Mouse (Mus musculus) hindbrain, embryonic 15.5 days (tissue): ENCODE results near the gene Cyp4a12a. TPM values are rescaled to one million over a fixed set of nuclear protein-coding genes. Genes with fewer than 3 reads are reported as not detected.
"Not testable (repeated sequence)": the region's sequence is repeated elsewhere in the genome, so short reads cannot be mapped to it uniquely, and the experiment has no call there.

Experiments
- ATAC-seq: fragments of 200-750 bp; cut with Nextera tagmentation; 2 replicates; pipeline ENCODE4 v1.8.0; 2017; ENCODE audit warnings: low read depth, moderate number of reproducible peaks, moderate TSS enrichment; ENCODE audit not compliant: low FRiP score
- H3K27ac ChIP-seq: fragments of 300-500 bp; sonication (generic); replicated peaks from 2 replicates; pipeline ENCODE4 v1.5.1; 2015; ENCODE audit warnings: mild to moderate bottlenecking, inconsistent platforms
- H3K27me3 ChIP-seq: fragments of 300-500 bp; sonication (generic); 2 replicates; pipeline ENCODE4 v1.6.1; 2015; ENCODE audit warnings: control low read depth, inconsistent platforms
- H3K36me3 ChIP-seq: fragments of 300-500 bp; sonication (generic); 2 replicates; pipeline ENCODE4 v1.6.1; 2015; ENCODE audit warnings: control low read depth, inconsistent platforms
- H3K4me1 ChIP-seq: fragments of 300-500 bp; sonication (generic); replicated peaks from 2 replicates; pipeline ENCODE4 v1.6.1; 2015; ENCODE audit warnings: control low read depth, inconsistent platforms
- H3K4me2 ChIP-seq: fragments of 300-500 bp; sonication (generic); 2 replicates; pipeline ENCODE4 v1.6.1; 2015; ENCODE audit warnings: moderate library complexity, mild to moderate bottlenecking, inconsistent platforms
- H3K4me3 ChIP-seq: fragments of 300-500 bp; sonication (generic); 2 replicates; pipeline ENCODE4 v1.5.1; 2015; ENCODE audit warnings: mild to moderate bottlenecking, inconsistent platforms
- H3K9ac ChIP-seq: fragments of 300-500 bp; sonication (generic); 2 replicates; pipeline ENCODE4 v1.6.1; 2015; ENCODE audit warnings: inconsistent platforms
- H3K9me3 ChIP-seq: fragments of 300-500 bp; sonication (generic); 2 replicates; pipeline ENCODE4 v1.6.1; 2016; ENCODE audit warnings: control low read depth, inconsistent platforms
- WGBS: fragments of 180-500 bp; shearing (Covaris S2); methylation state at CpG from one replicate; pipeline ENCODE4 v1.1.7; 2015; 5-methylcytosine and 5-hydroxymethylcytosine counted together
- polyA plus RNA-seq: library from polyadenylated mRNA; unstranded; fragments of >200 nt; fragmentation: Nextera tagmentation; extraction: Ambion mirVana; gene quantifications from 2 replicates; pipeline ENCODE4 v1.2.1, GENCODE M21; 2015

The Cyp4a12a gene
- not detected in 2 replicates for polyA plus RNA-seq

GRCm38 (mm10) chr4:115298746-115299145 is at the start of gene Cyp4a12a:
Cyp4a12a (plus strand) TSS chr4:115299046.
- H3K4me3 ChIP-seq, ATAC-seq: not testable (repeated sequence)

DNA sequence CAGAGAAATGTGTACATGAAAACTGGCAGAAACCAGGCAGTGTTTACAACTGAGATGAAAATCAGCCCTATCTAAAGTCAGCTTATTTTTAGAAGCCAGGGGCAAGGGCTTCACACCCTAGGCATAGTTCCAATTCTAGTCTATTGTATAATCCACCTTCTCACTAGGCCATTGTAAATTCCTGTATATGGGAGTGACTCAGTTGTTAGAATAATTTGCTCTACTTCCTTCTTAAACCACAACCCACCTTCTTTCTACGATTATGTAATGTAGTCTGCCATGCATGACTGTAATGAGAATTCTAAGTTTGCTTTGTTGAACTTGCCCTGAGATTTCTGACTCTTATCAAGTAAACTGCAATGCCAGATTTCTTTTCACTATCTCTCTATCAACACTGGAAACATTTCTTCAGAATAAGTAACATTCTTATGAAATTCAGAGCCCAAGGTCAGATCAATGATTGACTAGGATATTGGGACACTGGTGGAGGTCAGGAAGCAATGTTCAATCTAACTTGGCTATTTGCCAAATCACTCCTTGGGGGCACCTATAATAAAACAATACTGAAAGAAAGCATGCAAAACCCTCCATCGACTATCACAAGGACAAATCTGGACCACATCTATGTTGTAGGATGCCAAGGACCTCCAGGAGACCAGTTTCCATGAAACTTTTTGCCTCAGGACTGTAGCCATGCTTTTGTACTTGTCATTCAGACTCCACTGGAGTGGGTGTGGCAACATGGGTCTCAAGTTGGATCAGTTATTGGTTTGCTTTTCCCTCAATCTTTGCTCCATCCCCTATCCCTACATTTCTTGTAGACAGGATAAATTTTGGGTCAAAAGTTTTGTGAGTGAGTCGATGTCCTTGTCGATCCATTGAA is 33.9 kb upstream of the Cyp4a12a start:
- not testable (repeated sequence) for H3K36me3 ChIP-seq, H3K4me2 ChIP-seq, H3K4me1 ChIP-seq, H3K9ac ChIP-seq, H3K4me3 ChIP-seq, H3K27me3 ChIP-seq, H3K9me3 ChIP-seq, H3K27ac ChIP-seq, ATAC-seq
- 88% methylated on average over 3 of the region's 4 CpGs for WGBS

More at GRCm38 (mm10) chr4:115298746-115299145, at the start of gene Cyp4a12a:
- H3K9ac ChIP-seq, H3K27me3 ChIP-seq, H3K4me1 ChIP-seq, H3K27ac ChIP-seq, H3K9me3 ChIP-seq, H3K4me2 ChIP-seq, H3K36me3 ChIP-seq: not testable (repeated sequence)

DNA sequence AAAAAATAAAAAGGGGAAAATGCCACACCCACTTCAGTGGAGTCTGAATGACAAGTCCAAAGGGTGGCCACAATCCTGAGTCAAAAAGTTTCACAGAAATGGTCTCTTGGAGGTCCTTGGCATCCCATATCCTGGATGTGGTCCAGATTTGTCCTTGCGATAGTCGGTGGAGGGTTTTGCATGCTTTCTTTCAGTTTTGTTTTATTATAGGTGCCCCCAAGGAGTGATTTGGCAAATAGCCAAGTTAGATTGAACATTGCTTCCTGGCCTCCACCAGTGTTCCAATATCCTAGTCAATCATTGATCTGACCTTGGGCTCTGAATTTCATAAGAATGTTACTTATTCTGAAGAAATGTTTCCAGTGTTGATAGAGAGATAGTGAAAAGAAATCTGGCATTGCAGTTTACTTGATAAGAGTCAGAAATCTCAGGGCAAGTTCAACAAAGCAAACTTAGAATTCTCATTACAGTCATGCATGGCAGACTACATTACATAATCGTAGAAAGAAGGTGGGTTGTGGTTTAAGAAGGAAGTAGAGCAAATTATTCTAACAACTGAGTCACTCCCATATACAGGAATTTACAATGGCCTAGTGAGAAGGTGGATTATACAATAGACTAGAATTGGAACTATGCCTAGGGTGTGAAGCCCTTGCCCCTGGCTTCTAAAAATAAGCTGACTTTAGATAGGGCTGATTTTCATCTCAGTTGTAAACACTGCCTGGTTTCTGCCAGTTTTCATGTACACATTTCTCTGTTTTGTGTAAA is 20.4 kb upstream of the Cyp4a12a start:
- 68% methylated on average over 2 of the region's 3 CpGs for WGBS
- H3K4me3 ChIP-seq, H3K36me3 ChIP-seq, H3K4me1 ChIP-seq, H3K9ac ChIP-seq, H3K27me3 ChIP-seq, H3K27ac ChIP-seq, ATAC-seq, H3K4me2 ChIP-seq, H3K9me3 ChIP-seq: not testable (repeated sequence)

DNA sequence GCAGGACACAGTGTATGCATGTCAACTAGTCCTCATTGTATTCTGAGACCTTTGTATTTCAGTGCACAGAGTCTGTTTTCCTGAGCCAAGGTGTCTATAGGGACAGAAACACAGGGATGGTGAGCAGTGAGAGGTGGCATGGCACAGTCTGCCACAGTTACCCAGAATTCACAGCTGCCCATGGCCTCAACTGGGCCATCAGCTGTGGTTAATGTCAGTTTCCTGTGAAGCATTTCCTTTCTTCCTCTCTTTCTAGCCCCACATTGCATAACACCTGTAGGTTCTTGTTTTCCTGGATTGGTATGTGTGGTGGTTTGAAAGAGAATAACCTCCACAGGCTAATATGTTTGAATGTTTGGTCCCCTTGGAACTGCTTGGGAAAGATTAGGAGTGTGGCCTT is 18.5 kb upstream of the Cyp4a12a start:
- Histone ChIP-seq H3K36me3 (no peaks in the 10 kb centered on the region), H3K4me1 (0 out of 2 replicates have a peak, but pooled peaks cover 5% of the 10 kb centered on the region), H3K27ac (no peak overlapping the region), H3K9me3 (no peaks in the 10 kb centered on the region), H3K9ac (no peak overlapping the region), H3K4me3 (peak overlapping the region; percentile 43), H3K4me2 (peak overlapping the region; percentile 68), H3K27me3 (no peaks in the 10 kb centered on the region)
- ATAC-seq = 0 out of 2 replicates have a peak, but pooled peaks have one; percentile 29

DNA sequence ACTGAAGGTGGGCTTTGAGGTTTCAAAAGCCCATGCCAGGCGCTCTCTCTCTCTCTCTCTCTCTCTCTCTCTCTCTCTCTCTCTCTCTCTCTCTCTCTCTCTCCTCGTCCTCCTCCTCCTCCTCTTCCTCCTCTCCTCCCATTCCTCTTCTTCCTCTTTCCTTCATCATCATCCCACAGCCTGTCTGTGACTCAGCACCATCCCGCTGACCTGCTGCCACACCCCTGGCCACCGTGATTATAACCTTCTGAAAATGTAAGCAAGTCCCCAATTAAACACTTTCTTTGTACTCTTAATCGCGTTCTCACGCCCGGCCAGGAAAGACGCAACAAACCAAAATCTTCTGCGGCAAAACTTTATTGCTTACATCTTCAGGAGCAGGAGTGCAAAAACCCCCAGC is 18.1 kb upstream of the Cyp4a12a start:
- not testable (repeated sequence) for H3K4me1 ChIP-seq, H3K36me3 ChIP-seq, H3K27me3 ChIP-seq, H3K9me3 ChIP-seq, H3K27ac ChIP-seq
- peak overlapping the region; percentile 43 for H3K4me3 ChIP-seq
- H3K9ac ChIP-seq = peak overlapping the region; percentile 33; the same call in 1 of the 2 replicates
- ATAC-seq = peak; percentile 74; the same call in 1 of the 2 replicates
- WGBS = 14% methylated on average over 10 of the region's 10 CpGs
- peak overlapping the region; percentile 68 for H3K4me2 ChIP-seq

DNA sequence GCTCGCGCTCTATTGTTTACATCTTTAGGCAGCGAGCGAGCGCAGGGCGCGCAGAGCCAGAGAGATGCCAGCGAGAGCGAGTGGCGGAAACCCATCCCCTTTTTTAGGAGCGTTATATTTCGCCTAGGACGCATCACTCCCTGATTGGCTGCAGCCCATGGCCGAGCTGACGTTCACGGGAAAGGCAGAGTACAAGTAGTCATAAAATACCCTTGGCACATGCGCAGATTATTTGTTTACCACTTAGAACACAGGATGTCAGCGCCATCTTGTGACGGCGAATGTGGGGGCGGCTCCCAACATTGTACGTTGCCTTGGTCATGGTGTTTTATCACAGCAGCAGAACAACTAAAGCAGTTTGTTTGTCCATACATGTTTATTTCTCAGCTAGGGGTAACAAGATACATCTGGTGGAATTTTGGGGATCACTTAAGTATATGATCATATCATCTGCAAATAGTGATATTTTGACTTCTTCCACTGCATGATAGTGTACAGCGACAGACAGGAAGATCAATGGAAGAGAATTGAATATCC is 17.5 kb upstream of the Cyp4a12a start:
- not testable (repeated sequence) for H3K4me1 ChIP-seq, H3K9me3 ChIP-seq, H3K27me3 ChIP-seq, H3K36me3 ChIP-seq, H3K27ac ChIP-seq
- 12% methylated on average over 23 of the region's 23 CpGs for WGBS
- ATAC-seq = peak; percentile 88
- Histone ChIP-seq H3K4me3 (peak overlapping the region; percentile 43), H3K4me2 (peak overlapping the region; percentile 68), H3K9ac (peak overlapping the region; percentile 33; the same call in 1 of the 2 replicates)

- not testable (repeated sequence) for H3K9ac ChIP-seq
Observed at GRCm38 (mm10) chr4:115325722-115326121, 26.9 kb downstream of the Cyp4a12a start.

GRCm38 (mm10) chr4:115365624-115366023 is 66.8 kb downstream of the Cyp4a12a start:
- not testable (repeated sequence) for H3K9ac ChIP-seq, H3K4me3 ChIP-seq, H3K9me3 ChIP-seq, ATAC-seq, H3K36me3 ChIP-seq, H3K4me2 ChIP-seq, H3K27ac ChIP-seq, H3K27me3 ChIP-seq, H3K4me1 ChIP-seq
- 88% methylated on average over 3 of the region's 3 CpGs for WGBS

More at GRCm38 (mm10) chr4:115325722-115326121, 26.9 kb downstream of the Cyp4a12a start:
- H3K36me3 ChIP-seq, H3K27me3 ChIP-seq, H3K4me3 ChIP-seq, H3K4me2 ChIP-seq, ATAC-seq, H3K4me1 ChIP-seq, H3K9me3 ChIP-seq, H3K27ac ChIP-seq: not testable (repeated sequence)

DNA sequence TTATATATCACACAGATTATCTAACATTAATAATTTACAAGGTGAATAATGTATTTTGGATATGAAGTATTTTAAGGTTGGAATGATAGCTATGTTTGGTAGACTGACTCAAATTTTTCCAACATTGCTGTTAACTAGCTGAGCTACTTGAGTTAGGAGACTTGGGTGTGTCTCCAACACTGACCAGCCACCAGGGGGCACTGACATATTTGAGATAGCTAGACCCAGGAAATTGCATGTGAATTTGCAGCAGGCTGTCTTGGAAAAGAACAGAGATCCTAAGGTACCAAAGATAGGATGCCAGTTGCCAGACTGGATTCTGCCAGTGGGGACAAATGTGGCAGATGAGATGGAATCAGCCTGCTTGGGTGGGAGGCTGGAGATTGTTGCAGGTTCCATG is 69.2 kb downstream of the Cyp4a12a start:
- not testable (repeated sequence) for H3K36me3 ChIP-seq, H3K27me3 ChIP-seq, H3K9me3 ChIP-seq, H3K27ac ChIP-seq, H3K4me2 ChIP-seq, ATAC-seq, H3K9ac ChIP-seq, H3K4me1 ChIP-seq, H3K4me3 ChIP-seq

Other genes with a start within 250 kb of the Cyp4a12a start
- gene Tal1, start 242.6 kb upstream of the Cyp4a12a start, polyA plus RNA-seq = 2.6 and 3.2 TPM in 2 replicates
- gene Pdzk1ip1, start 210.3 kb upstream of the Cyp4a12a start, polyA plus RNA-seq = 2.7 and 3.7 TPM in 2 replicates
- 10.6 and 11.5 TPM in 2 replicates for gene Cyp4x1, start 164.8 kb upstream of the Cyp4a12a start, polyA plus RNA-seq
- not detected in 2 replicates for gene Cyp4a29, start 57.0 kb upstream of the Cyp4a12a start, polyA plus RNA-seq
- not detected in 2 replicates for gene Cyp4a12b, start 112.6 kb downstream of the Cyp4a12a start, polyA plus RNA-seq
- not detected in 2 replicates for gene Cyp4a30b, start 153.6 kb downstream of the Cyp4a12a start, polyA plus RNA-seq
- not detected in 2 replicates for gene Cyp4a14, start 197.1 kb downstream of the Cyp4a12a start, polyA plus RNA-seq
- gene Cyp4a10, start 219.2 kb downstream of the Cyp4a12a start, polyA plus RNA-seq = not detected in 2 replicates